Mouse (Mus musculus) CD4-positive, CD25-positive, alpha-beta regulatory T cell, adult 2 months (primary cell): ENCODE measurements at regions not wholly inside any gene's neighbourhood (a gene's known extent, or its start where the extent isn't known, plus 50 kb on each side); places are given as distances from the start of the nearest gene placed in this dataset.
A peak's percentile ranks its signal among the peaks of the same experiment; 100 is the strongest.

ENCODE experiments used
- DNase-seq: peaks from one replicate; pipeline ENCODE4 v3.0.0-alpha.2; 2012; ENCODE audit warnings: low read depth, low spot score

DNA sequence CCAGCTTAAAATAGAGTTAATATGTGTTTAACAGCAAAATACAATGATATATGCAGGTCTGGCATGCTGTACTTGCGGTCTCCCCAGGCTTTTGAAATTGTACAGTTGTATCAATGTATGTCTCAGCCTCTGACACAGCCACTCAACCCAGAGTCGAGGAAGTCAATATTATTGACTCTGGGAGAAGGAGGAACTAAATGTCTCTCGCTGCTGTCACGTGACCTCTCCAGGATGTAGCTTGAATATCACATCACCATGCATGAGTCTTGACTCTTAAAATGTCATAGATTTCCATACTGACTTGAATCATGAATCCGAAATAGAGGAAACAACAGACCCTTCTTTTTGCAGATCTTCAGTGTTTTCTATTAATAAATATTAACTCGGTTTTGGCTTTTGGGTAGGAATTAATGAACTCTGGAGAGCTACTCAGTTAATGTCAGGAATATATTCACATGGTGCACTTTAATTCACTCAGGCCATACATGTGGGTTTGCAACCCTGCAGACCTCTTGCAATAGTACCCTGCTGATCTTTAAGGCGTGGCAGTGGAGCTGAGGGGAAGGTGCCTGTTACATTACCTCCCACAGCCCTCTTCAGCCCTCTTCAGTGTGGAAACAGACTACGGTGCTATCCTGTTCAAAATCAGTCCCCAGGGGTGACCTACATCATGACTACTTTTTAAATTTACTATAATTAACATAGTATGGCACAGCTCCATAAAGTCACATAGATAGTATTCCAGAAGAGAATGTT lies 102.7 kb upstream of the Foxn2 start:
- peak; percentile 64 for DNase-seq

DNA sequence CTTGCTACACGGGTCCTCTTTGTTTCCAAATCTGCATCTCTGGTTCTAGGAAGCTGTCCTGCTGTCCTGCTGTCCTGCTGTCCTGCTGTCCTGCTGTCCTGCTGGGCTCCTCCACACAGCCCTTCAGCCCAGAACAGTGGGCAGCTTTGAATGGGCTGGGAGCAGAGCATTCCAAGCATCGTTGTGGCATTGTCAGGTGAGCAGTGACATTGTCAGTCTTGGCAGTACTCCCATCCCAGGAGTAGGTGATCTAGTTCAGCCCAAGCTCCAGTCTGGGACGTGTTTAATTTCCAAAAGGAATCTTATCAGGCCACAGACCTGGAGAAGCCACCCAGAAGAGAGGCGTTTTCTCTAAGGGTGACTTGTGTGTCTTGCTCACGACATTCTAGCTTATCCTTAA lies 99.4 kb upstream of the Foxn2 start:
- no peak for DNase-seq

DNA sequence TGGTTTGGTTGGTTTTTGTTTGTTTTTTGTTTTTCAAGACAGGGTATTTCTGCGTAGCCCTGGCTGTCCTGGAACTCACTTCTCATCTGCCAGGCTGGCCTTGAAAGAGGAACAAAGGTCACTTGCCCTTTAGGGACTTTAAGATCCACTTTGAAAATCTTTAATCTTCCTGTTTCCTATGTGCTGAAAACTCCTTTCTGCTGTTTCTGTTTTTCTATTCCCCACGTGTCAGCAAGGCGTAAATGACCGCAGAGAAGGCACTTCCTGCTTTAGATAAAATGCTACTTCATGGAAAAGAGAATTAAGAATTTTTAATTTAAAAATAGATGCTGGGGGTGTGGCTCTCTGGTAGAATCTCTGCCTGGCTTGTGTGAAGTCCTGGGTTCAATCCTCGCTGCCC lies 98.9 kb upstream of the Foxn2 start:
- peak; percentile 22 for DNase-seq

DNA sequence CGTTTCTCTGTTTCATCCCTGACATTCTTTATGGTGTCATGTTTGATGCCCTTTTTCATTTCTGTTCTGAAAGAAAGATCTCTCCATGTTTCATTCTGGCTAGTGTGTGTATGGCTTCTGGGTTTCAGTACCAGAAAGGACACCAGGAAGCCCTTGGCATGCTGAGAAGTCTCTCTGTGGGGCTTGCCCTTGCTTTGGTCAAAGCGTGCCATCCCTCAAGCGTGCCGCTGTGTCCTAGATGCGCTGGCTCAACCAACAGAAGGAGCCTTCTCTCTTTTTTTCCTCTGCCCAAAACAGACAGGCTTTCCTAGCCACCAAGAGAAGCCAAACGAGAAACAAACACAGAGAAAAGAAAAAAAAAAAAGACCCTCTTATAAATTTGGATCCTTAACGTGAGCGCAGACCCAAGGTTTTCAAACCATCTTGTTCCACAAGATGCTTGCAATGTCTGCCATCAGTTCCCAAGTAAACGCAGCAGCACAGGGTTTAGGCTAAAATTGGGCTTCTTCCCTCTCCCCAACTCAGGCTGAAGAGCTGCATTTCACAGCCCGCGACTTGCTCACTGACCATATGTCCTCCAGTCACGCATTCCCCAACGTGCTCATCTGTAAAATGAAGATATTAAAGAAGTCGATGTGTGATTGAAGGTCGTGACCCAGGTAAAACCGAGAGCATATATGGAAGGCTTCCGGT lies 97.3 kb upstream of the Foxn2 start:
- DNase-seq: no peak

DNA sequence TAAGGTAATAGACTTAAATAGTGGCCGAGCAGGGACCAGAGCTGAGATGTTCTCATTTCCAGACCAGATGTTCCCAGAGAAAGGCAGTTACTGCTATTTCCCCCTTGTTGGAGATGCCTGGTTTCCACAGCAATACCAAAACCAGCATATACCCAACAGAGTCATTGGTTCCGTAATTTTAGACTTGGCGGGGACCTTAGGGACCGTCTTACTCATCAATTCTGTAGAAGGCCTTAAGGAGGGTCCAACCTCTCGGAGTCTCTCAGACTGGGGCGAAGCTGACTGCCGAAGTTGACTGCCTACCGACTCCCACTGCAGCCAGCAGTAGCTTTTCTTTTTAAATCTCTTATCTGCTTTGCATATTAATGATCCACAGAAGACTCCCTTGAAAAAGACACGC lies 95.1 kb upstream of the Foxn2 start:
- DNase-seq: no peak

DNA sequence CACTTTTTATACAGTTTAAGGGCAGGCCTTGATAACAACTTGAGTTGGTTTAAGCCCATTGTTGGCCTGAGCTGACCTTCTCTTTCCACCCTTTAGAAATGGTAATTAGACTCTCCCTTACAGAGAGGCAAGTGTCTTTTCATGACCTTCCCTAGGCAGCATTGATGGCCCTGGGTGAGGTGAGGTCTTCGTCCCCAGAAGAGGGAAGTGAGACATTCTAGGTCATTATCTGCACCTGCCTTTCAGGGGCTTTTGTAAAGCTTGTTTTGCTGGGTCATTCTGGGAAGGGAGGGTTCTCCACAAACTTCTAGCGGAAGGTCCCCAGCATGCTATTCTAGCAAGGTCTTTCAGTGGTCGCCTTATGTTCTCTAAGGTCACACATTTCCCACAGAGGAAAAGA lies 93.6 kb upstream of the Foxn2 start:
- no peak for DNase-seq

DNA sequence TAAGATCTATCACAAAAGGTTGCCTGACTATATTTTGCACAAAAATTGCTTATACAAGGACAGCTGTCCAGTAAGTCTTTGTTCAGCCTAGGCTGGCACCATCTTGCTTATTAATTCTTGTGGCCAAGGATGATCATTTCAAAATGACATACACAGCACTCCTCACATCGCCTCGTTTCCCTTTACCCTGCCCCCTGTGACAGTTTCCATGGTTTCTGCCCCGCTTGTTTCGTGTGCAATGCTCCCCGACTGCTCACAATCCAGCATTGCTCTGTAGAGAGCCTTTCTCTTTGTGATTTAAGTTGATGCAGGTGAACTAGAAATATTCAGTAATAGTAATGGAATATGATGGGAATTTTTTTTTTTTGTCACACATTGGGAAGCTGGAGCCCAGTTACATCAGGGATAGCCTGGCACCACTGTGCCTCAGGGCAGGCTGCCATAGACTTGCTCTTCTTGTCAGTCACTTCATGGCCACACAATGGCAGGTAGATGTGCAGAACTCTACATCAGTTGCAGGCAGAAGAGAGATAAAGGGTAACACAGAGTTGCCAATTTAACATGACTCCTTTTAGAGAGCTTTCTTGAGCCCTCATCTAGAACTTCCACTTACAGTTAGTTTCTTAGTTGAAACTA lies 90.6 kb upstream of the Foxn2 start:
- no peak for DNase-seq

DNA sequence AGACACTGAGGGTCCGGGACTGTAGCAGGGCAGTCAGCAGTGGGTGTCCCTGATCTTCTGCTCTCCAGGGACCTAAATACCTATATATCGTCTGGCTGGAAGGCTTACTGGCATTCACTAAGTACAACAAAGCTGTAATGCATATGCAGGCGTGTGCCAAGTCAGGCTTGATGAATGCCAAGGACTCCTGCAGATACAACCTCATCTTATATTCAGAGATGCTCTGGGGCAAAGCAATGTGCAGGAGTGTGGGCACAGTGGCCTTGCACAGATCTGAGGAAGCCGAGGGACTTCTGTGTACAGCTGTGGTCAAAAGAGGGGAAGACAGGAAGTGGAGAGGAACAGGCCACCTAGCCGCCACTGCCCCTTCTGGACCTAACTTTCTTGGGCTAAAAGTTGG lies 89.5 kb upstream of the Foxn2 start:
- DNase-seq: no peak

DNA sequence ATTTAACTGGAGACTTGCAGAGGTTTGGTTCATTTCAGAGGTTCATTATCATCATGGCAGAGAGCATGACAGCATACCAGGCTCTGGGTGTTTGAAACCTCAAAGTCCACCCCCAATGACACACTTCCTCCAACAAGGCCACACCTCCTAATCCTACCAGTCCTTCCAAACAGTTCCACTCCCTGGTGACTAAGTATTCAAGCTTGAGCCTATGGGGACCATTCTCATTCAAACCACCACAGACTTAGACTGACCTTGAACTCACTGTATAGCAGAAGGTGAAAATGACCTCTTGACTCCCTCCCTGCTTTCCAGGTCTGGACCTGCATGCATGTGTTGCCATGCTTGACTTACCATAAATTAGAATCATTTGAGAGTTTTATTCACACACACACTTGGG lies 87.6 kb upstream of the Foxn2 start:
- DNase-seq: no peak

DNA sequence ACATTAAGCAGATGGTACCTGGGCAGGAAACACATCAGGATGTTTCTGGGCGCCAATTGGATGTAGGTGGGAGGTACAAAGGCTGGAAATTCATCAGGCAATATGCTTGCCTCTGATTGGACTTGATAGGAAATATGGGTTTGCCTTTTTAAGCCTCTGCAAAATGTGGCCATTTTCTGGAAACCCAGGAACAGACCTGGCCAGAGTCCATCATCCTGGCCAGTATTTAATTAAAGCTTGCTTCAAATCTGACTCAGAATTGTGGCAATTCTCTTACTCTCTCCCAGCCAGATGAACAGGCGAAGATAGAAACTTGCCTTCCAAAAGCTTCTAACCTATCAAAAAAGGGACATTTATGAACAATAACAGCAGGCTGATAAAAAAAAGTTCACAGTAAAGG lies 79.3 kb upstream of the Foxn2 start:
- no peak for DNase-seq

DNA sequence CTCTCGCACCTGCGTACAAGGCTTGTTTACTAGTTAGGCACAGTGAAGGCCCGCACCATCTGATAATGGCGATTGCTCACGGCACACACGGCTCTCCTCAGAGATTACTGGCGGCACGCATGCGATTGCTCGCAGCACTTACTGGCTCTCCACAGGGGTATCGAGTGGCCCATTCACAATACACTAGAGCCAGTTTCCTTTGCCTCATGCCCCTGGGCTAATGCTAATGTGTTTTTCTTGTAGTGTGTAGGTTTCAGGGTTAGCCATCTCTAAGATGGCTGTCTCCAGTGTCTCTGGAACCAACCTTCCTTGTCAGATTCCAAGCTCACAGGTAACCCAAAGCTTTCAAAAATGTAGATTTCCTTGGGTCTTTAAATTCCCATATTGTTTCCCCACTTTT lies 78.1 kb upstream of the Foxn2 start:
- DNase-seq: no peak

DNA sequence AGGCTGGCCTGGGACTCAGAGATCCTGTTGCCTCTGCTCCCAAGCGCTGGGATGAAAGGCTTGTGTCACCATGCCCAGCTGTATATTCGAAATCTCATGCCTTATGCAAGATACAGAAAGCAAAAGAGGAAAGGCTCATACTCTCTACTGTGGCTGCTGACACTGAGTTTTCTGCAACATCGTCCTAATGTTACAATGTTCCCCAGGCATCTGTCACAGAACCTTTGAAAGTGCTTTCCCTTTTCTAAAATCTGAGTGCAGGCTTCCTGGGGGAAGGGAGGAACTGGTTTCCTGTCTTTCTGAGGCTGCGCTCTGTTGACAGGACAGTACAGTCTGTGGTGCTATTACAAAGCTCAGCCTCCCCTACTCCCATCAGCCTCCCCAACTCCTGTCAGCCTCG lies 72.6 kb upstream of the Foxn2 start:
- DNase-seq: no peak

DNA sequence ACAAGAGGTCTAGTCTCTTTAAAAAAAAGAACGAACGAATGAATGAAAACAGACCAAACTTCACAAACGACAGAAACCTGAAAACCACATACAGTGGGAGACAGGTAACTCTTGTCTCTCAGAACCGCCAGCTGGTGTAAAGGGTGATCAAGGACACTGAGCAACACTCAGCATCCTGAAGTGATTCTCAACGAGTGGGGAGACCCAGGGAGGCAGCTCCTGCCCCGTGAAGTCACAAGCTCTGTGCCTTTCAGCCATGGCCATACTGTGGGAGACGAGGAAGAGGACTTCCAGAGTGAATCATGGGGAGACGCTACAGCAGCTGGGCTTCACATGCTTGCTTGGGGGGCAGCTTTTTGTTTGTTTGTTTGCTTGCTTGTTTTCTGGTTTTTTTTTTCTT lies 70.5 kb upstream of the Foxn2 start:
- DNase-seq: no peak

DNA sequence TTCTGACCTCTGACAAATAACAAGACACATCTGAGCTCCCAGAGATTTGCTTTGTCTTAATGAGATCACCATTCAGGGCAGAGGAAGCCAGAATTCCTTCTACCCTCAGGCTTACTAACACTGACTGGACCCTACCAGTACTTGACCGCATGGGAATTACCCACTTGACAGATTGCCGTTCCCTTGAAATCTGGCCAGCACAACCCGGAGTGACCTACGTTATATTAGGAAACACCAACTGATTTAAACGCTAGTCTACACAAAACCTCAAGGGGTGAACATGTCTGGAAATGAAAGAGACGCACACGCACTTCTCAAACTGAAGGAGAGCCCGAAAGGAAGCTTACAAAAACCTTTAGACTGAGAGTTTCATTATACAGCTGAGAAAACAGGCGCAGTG lies 69.8 kb upstream of the Foxn2 start:
- DNase-seq: no peak

DNA sequence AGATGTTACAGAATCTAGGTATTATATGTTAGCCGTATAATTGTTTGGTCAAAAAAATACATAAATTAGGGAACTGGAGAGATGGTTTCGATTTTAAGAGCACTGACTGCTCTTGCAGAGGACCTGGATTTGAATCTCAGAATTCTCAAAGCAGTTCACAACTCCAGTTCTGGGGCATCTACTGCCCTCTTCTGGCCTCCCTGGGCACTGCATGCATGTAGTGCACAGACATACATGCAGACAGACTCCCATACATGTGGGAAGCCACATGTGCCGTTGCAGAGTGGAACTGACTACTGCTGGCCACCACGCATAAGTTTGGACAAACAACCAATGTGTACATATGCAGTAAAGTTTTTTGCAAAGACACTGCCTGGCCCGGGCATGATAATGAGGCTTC lies 62.0 kb upstream of the Foxn2 start:
- DNase-seq: peak; percentile 49

DNA sequence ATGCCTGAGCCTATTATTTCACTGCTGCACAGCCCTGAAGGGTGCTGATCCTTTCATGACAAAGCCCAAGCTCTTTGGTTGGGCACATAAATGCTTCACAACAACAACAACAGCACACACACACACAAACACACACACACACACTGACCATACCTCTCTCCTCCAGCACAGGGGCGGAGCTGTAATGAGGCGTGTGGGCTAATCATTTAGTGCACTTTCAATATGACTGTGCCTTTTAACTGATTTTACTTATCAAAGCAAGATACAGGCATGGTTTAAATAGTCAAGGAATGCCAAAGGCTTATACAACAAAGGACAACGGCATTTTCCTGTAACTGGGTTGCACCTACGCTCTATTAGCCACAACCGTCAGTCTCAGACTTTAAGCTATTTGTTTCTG lies 61.1 kb upstream of the Foxn2 start:
- DNase-seq: peak; percentile 13

DNA sequence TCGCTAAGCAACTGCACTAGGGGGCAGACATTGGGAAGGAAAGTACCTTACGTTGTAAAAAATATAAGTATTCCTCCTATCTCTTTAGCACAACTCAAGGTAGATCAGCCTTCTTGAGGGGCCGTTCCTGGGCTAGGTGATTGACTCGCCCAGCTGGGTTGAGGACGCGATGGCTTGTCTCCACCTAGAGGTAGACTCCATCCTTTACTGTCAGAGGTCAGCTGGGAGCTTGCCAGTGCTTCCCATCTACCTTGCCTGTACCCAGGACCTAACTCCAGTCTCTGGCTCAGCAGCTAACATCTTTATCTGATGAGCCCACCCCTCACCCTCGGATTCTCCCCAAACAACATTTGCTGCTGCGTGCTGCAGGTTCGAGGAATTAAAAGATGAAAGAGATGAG lies 59.4 kb upstream of the Foxn2 start:
- DNase-seq: peak; percentile 35

DNA sequence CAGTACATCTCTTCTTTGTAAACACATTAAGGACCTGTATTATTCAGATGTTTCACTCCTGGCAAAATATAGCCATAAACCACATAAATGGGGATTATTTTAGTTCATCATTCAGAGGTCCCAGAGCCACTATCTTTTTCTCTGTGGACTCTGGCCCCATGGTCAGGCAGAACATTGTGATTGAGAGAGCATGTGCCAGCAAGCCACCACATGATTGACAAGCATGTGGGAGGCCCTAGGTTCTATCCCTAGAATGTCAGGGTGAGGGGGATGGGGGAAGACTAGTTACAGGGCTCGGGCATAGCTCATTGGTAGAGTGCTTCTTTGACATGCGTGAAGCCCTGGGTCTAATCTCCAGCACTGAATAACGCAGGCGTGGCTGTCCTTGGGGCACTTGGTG lies 57.1 kb upstream of the Foxn2 start:
- DNase-seq: no peak

DNA sequence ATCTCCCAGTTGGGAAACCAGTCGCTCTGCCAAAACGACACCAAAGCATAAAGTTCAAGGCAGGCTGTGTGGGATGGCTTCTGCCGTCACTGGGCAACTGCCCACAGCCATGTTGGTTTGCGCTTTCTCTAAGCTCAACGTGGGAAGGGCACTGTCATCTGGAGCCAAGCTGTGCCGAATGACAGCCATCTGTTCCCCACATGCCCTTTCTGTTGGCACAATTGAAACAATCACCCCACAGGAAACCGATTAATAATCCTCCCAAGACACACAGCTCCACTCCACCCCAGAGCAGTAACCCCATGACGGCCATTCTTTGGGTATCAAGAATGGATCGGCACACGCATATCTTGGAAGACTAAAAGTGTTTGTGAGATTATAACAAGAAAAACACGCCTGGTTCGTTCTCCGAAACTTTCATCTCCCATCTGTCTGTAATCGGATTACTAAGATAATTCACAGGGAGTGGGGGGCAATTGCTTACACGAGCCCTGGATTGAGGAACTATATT lies 52.0 kb upstream of the Foxn2 start:
- DNase-seq: no peak

DNA sequence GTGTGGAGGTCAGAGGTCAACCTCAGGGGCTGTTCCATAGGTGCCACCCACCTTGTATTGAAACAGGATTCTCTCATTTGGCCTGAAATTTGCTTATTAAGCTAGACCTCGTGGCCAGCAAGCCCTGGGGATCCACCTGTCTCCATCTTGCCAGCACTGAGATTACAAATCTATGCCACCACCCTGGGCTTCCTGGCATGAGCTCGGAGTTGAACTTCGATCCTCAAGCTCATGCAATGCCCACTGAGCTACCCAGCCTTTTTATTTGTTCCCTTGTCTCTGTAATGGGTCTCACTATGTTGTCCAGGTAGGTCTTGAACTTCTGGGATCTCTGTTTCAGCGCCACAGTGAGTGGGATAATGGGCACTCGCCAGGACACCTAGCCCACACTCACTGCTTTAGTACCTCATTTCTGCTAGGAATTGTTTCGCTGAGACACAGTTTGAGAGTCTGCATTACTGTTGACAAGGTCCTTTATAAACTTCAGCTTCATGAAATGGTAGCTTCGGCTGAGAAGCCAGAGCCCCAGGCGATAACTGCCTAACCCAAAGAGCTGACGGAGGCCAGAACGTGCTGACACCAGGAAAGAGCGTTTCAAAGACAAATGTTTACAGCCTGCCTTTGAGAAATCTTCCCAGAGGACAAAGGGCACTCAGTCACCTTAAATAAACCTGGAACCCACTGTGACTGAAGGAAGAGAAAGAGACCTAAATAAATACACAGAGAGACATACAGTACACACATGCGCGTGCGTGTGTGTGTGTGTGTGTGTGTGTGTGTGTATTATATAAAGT lies 50.6 kb upstream of the Foxn2 start:
- no peak for DNase-seq
